Mouse (Mus musculus): Measurements from ENCODE around the gene Nudt16l1. TPM values are rescaled to one million over a fixed set of nuclear protein-coding genes. Genes with fewer than 3 reads are reported as not detected.

The Nudt16l1 gene
- polyA plus RNA-seq, 1 experiment from 2014 or later = 167 TPM

GRCm38 (mm10) chr16:4969055-4969843 lies 30.7 kb downstream of the Nudt16l1 start:
- Histone ChIP-seq H3K4me1 (peaks cover 9% of the 10 kb centered on the region; the same call in 1 of the 2 replicates), H3K27ac (no peak overlapping the region), H3K9me3 (replicated peaks) (no peaks in the 10 kb centered on the region), H3K27me3 (ENCODE audit: low read depth, poor library complexity, severe bottlenecking) (no peaks in the 10 kb centered on the region), H3K4me3 (no peak overlapping the region), H3K36me3 (no peaks in the 10 kb centered on the region)
- no peak for DNase-seq (ENCODE audit: low spot score)
- WGBS = 82% methylated on average over 5 of the region's 5 CpGs

GRCm38 (mm10) chr16:4971626-4972025 lies 33.1 kb downstream of the Nudt16l1 start:
- Histone ChIP-seq H3K9me3 (replicated peaks) (no peaks in the 10 kb centered on the region), H3K27ac (no peak overlapping the region), H3K4me3 (no peak overlapping the region), H3K36me3 (no peaks in the 10 kb centered on the region), H3K27me3 (ENCODE audit: low read depth, poor library complexity, severe bottlenecking) (no peaks in the 10 kb centered on the region), H3K4me1 (no peaks in the 10 kb centered on the region)
- 71% methylated on average over 4 of the region's 4 CpGs for whole genome bisulfite sequencing
- no peak for DNase-seq (ENCODE audit: low spot score)

- H3K4me1 ChIP-seq = no peaks in the 10 kb centered on the region
- WGBS = 80% methylated on average over 5 of the region's 5 CpGs
- no peak overlapping the region for H3K4me3 ChIP-seq
- no peak overlapping the region for H3K27ac ChIP-seq
- H3K36me3 ChIP-seq = no peaks in the 10 kb centered on the region
- H3K9me3 ChIP-seq (replicated peaks) = no peaks in the 10 kb centered on the region
- DNase-seq (ENCODE audit: low spot score) = no peak
- no peaks in the 10 kb centered on the region for H3K27me3 ChIP-seq (ENCODE audit: low read depth, poor library complexity, severe bottlenecking)
Measured at GRCm38 (mm10) chr16:4974521-4974920, 36.0 kb downstream of the Nudt16l1 start.

- no peak overlapping the region for H3K4me3 ChIP-seq
- no peaks in the 10 kb centered on the region for H3K36me3 ChIP-seq
- WGBS = 78% methylated on average over 2 of the region's 2 CpGs
- no peaks in the 10 kb centered on the region for H3K4me1 ChIP-seq
- no peak for DNase-seq (ENCODE audit: low spot score)
- no peak overlapping the region for H3K27ac ChIP-seq
- H3K27me3 ChIP-seq (ENCODE audit: low read depth, poor library complexity, severe bottlenecking) = no peaks in the 10 kb centered on the region
- no peaks in the 10 kb centered on the region for H3K9me3 ChIP-seq (replicated peaks)
Measured at GRCm38 (mm10) chr16:4976180-4976579, 37.6 kb downstream of the Nudt16l1 start.

- H3K27me3 ChIP-seq (ENCODE audit: low read depth, poor library complexity, severe bottlenecking) = no peaks in the 10 kb centered on the region
- 81% methylated on average over 5 of the region's 5 CpGs for WGBS
- H3K9me3 ChIP-seq (replicated peaks) = no peaks in the 10 kb centered on the region
- H3K36me3 ChIP-seq = no peaks in the 10 kb centered on the region
- no peak overlapping the region for H3K4me3 ChIP-seq
- no peak overlapping the region for H3K27ac ChIP-seq
- DNase-seq (ENCODE audit: low spot score) = no peak
- no peaks in the 10 kb centered on the region for H3K4me1 ChIP-seq
Measured at GRCm38 (mm10) chr16:4978275-4979051, 39.9 kb downstream of the Nudt16l1 start.

GRCm38 (mm10) chr16:4979755-4980380 lies 41.3 kb downstream of the Nudt16l1 start:
- Histone ChIP-seq H3K4me1 (no peaks in the 10 kb centered on the region), H3K27me3 (ENCODE audit: low read depth, poor library complexity, severe bottlenecking) (no peaks in the 10 kb centered on the region), H3K4me3 (no peak overlapping the region), H3K9me3 (replicated peaks) (no peaks in the 10 kb centered on the region), H3K27ac (no peak overlapping the region), H3K36me3 (no peaks in the 10 kb centered on the region)
- WGBS = 72% methylated on average over 4 of the region's 4 CpGs
- DNase-seq (ENCODE audit: low spot score) = no peak

GRCm38 (mm10) chr16:4984717-4985116 lies 46.2 kb downstream of the Nudt16l1 start:
- H3K9me3 ChIP-seq (replicated peaks) = no peaks in the 10 kb centered on the region
- H3K27ac ChIP-seq = no peak overlapping the region
- H3K36me3 ChIP-seq = no peaks in the 10 kb centered on the region
- no peak overlapping the region for H3K4me3 ChIP-seq
- DNase-seq (ENCODE audit: low spot score) = no peak
- no peaks in the 10 kb centered on the region for H3K27me3 ChIP-seq (ENCODE audit: low read depth, poor library complexity, severe bottlenecking)
- WGBS = 94% methylated on average over 12 of the region's 12 CpGs
- no peaks in the 10 kb centered on the region for H3K4me1 ChIP-seq

Other genes starting within 250 kb of the Nudt16l1 start
- 264 and 277 TPM in 2 replicates for gene Nmral1, start 219.4 kb upstream of the Nudt16l1 start, polyA plus RNA-seq (2016; fragmentation: Nextera tagmentation; extraction: Ambion mirVana)
- gene Hmox2, start 212.4 kb upstream of the Nudt16l1 start, polyA plus RNA-seq (2016; fragmentation: Nextera tagmentation; extraction: Ambion mirVana) = 93.7 and 101 TPM in 2 replicates
- 112 TPM in 2 replicates for gene Cdip1, start 148.5 kb upstream of the Nudt16l1 start, polyA plus RNA-seq (2016; fragmentation: Nextera tagmentation; extraction: Ambion mirVana)
- gene 4930562C15Rik, start 103.3 kb upstream of the Nudt16l1 start, polyA plus RNA-seq (2016; fragmentation: Nextera tagmentation; extraction: Ambion mirVana) = 0.40 and 0.71 TPM in 2 replicates
- gene Ubald1, start 58.4 kb upstream of the Nudt16l1 start, polyA plus RNA-seq (2016; fragmentation: Nextera tagmentation; extraction: Ambion mirVana) = 43.6 and 43.8 TPM in 2 replicates
- gene Mgrn1, start 52.5 kb upstream of the Nudt16l1 start, polyA plus RNA-seq (2016; fragmentation: Nextera tagmentation; extraction: Ambion mirVana) = 68.0 and 84.5 TPM in 2 replicates
- gene Anks3, start 25.4 kb downstream of the Nudt16l1 start, polyA plus RNA-seq (2016; fragmentation: Nextera tagmentation; extraction: Ambion mirVana) = 43.6 and 55.6 TPM in 2 replicates
- gene Sept12, start 59.1 kb downstream of the Nudt16l1 start, polyA plus RNA-seq (2016; fragmentation: Nextera tagmentation; extraction: Ambion mirVana) = not detected in 2 replicates
- 1.6 and 2.2 TPM in 2 replicates for gene Smim22, start 68.5 kb downstream of the Nudt16l1 start, polyA plus RNA-seq (2016; fragmentation: Nextera tagmentation; extraction: Ambion mirVana)
- 56.9 and 70.7 TPM in 2 replicates for gene Rogdi, start 74.8 kb downstream of the Nudt16l1 start, polyA plus RNA-seq (2016; fragmentation: Nextera tagmentation; extraction: Ambion mirVana)
- 191 and 204 TPM in 2 replicates for gene Glyr1, start 111.1 kb downstream of the Nudt16l1 start, polyA plus RNA-seq (2016; fragmentation: Nextera tagmentation; extraction: Ambion mirVana)
- 19.1 and 22.7 TPM in 2 replicates for gene Ubn1, start 111.3 kb downstream of the Nudt16l1 start, polyA plus RNA-seq (2016; fragmentation: Nextera tagmentation; extraction: Ambion mirVana)
- gene Ppl, start 193.7 kb downstream of the Nudt16l1 start, polyA plus RNA-seq (2016; fragmentation: Nextera tagmentation; extraction: Ambion mirVana) = 2.3 and 3.0 TPM in 2 replicates
- 0.04 TPM in 1 of 2 replicates, not detected in the other for gene Sec14l5, start 208.3 kb downstream of the Nudt16l1 start, polyA plus RNA-seq (2016; fragmentation: Nextera tagmentation; extraction: Ambion mirVana)